Mouse (Mus musculus) cerebellum, adult 9-11 months (tissue): ENCODE data around the gene Amigo3.

Experiments
- DNase-seq: peaks from one replicate; pipeline ENCODE4 v3.0.0; 2022

Gene Amigo3

DNA sequence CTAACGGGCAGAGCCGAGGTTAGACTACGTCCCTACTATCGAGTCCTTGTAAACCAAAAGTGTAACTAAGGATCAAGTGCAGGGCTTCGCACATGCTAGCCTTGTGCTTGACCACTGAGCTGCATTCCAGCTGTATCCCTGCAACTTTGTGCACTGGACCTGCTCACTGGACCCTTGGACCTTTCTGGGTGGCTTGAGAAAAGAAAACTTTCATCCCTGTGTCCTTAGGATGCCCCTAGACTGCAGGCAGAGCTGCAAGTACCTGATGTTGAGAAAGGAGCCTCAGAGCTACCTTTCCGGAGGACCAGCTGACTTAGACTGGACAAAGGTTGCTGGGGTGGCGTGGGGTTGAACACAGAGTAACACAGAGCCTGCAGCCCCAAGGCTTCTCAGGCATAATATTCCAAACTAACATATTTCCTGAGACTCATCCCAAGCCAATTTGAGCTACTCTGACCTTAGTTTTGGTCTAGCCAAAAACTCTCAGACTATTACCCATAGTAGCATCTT is 37.7 kb downstream of the Amigo3 start:
- no peak for DNase-seq

DNA sequence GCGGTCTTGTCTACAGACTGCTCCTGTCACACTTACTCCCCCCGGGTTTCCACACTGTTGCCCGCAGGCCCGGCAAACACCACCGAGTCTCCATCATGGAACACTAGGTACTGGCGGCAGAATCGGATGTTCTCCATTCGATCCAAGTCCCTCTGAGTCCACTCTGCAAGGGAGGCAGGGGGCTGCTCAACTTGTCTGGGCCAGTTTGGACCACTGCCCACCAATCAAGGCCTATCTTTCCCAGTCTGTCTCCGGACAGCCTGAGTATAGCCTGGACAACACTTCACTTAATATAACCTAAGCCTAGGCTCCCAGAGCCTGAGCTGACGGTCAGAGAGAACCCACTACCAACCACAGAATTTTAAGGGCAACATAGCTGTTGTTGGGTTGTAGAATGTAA is 40.6 kb downstream of the Amigo3 start:
- peak; percentile 66 for DNase-seq

DNA sequence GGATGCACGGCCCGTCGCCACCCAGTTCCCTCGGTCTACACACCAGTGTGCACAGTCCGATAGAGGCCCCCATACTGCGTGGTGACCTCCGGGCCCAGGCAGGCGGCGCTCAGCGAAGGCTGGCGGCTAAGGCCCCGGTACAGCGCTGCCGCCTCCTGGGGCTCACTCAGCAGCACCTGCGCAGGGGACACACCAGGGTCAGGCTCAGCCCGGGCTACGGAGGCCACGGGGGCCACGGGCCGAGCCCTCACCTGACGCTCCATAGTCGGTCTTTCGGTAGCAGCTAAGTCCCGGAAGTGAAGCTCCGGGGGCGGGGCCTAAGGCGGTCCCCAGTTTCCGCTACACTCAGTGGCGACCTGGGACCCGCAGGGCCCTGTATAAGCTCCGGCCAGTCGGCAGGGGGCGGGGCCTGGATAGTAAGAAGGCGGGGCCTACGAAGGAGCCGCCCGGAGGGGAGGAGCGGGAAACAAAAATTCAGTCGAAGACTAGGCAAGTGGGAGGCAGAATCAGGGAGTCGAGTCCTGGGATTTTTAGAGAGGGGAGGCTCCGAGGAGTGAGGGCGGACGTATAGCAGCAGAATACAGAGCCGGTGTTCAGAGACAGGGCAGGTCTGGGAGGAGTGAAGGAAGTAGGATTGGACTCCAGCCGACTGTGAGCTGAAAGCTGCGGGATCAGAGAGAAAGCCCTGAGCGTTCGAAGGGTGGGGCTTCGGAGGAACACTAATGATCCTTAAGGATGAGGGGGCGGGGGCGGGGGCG is 41.4 kb downstream of the Amigo3 start, which contains the start of gene Apeh:
TSS of gene Apeh (minus strand) at position 423 of the 758 bp plus-strand sequence.
- DNase-seq, result peak; percentile 95

DNA sequence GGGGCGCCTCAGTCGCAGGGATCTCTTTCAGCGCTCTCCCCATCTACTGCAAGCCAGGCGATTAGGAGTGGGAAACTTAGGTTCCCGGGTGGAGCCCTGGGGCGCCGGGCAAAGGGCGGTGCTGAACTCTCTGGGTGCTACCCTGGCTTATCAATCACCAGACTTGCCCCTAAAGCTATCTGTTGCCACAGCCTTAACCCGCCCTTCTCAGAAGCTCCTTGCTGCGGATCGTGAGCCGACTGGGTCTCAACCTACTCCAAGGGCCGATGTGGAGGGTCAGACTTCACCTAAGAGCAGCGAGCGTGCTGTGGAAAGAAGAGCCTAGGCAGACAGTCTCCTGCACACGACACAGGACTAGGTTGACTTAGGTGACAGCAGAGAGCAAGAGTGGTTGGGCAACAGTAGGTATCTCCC is 42.0 kb downstream of the Amigo3 start:
- DNase-seq, result peak; percentile 70

DNA sequence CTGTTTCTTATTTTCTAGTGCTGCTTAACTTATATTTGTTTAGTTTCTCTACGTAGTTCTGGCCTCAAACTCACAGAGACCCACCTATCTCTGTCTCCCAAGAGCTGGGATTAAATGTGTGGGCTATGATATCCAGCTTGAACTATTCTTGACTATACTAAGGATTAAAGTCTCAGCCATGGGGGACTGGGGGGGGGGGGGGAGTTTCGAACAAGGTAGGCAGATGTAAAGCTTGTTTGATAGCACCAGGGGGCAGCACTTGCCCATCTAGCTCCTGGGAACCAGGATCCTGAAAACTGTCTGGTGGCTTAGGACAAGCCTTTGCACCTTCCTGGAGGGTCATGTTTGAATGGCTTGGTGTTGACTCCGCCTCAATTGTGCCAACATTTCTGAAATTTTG is 42.6 kb downstream of the Amigo3 start:
- DNase-seq, result peak; percentile 79

DNA sequence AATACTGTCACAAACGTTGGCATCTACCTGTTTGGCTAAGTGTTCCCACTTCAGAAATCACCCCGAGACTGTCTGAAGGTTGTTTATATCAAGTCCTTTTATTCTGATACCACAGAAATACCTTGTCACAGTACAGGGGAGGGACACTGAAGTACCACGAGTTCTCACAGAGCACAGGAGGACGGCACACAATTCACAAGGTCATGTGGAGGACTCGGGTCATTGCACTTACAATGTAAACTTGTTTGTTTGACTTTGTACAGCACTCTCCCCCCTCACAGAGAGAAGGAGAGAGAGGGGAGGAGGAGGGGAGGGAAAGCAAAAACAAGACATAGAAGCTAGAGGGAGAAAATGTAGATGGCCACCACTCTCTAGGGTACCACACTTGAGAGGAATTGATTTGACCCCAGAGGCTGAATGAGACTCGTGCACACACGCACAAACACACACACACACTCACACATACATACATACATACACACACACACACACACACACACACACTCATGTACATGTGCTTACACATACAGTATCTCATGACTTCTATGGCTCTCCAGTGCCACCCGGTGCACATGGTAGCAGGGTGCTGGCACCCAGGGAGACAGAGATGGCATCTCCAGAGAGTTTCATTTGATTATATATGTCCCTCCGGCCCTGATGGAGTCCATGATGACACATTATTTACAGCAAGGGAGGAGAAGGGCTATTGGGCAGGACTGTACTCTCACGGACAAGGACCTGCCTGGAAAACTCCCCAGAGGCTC is 43.2 kb downstream of the Amigo3 start:
- DNase-seq, result no peak

DNA sequence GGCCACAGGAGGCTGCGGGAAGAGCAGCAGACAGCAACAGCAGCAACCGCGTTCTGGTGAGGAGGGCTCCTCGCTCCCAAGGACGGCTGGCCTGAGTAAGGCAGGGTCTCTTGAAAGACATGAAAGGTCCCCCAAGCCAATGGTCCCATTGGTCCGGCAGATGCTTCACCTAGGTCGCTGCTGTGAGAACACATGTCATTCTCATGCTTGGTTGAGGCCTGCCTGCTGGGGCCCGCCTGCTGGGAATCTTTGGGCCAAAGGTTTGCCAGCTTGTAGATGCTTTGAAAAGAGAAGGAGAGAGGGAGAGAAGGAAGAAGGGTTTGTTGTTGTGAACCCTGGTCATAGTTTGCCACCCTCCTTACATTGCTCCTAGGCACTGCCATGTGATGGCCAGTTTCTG is 46.7 kb downstream of the Amigo3 start:
- DNase-seq, result peak; percentile 73

DNA sequence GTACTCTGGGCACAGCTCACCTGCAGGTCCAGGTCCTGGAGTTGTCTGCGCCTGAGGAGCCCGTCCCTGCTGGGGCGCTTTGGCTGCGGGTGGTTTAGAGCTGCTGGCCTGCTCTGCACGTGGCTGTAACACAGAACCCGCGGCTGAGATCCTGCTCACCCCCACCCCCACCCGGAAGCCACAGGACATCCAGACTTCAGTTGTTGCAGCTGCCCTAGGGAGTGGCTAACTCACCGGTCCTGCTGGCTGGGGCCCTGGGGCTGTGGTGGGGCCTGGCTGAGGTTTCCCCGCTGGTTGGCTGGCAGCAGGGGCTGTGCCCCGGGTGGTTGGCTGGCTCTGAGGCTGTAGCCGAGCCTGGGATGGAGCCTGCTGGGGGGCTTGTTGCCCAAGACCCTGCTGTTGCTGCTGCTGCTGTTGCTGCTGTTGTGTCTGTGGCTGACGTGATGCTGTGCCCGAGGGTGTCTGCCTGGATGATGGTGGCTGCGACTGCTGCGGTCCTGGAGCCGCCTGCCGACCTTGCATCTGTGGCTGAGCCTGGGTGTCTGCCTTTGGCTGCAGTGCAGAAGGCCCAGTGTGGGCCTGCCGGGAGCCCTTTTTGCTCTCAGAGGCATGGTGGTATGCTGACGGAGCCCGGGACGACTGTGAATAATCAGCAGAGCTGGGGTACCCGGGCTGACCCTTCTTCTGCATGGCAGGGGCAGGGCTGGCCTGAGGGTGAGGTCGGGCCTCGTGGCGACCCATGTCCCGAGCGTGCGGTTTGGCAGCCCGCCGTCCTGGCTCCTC is 52.0 kb downstream of the Amigo3 start:
- DNase-seq, result peak; percentile 72
